Mouse (Mus musculus) kidney, adult 2 months (tissue): ENCODE measurements around the gene Cdc42se2.

Experiments
- CTCF ChIP-seq: fragments of 200-500 bp; conservative IDR thresholded peaks from 2 replicates; pipeline ENCODE4 v1.5.1; 2011; ENCODE audit warnings: low read depth, mild to moderate bottlenecking, control low read depth, low read length, moderate library complexity, mixed read lengths; ENCODE audit not compliant: insufficient read depth, insufficient read length
- POLR2A ChIP-seq: fragments of 200-500 bp; IDR thresholded peaks from one replicate; pipeline ENCODE4 v1.6.1; 2011; ENCODE audit warnings: low read depth, low read length, control low read depth

DNA sequence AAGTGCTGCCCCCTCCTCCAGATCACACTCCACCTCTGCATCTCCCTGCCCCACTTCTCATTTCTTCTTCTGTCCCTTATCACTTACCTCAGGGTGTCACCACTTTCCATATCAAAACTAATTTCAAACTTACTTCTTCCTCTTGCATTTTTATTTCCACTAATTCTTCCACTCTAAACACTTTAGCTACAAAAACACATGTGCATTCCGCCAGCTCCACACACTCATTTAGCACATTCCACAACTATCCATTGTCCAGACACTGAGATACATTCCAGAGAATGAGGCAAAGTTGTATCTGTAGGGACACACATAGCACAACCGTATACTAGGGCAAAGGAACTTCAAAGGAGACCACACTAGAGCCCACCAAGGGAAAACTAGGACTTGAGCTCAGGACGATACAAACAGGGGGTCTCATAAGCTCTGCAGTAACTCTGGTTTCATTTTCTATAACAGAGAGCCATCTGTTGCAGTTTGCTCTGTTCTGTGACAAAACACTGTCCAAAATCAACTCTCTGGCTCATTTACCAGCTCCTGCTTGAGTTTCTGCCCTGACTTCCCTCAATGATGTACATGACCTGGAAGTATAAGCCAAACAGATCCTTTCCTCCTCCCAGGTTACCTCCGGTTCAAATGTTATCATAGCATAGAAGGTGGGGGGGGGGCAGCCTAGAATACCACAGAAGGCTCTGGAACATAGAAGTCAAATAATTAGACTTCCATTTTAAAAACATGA is 11.7 kb downstream of the Cdc42se2 start:
- no peak for TF ChIP-seq POLR2A
- no peak for TF ChIP-seq CTCF
